Mouse (Mus musculus) naive thymus-derived CD4-positive, alpha-beta T cell, adult 2 months (primary cell): Measurements from ENCODE around the gene Sult2a5.

ENCODE experiments used
- DNase-seq: peaks from one replicate; pipeline ENCODE4 v3.0.0-alpha.2; 2011; ENCODE audit warnings: low read depth

Sult2a5 gene

DNA sequence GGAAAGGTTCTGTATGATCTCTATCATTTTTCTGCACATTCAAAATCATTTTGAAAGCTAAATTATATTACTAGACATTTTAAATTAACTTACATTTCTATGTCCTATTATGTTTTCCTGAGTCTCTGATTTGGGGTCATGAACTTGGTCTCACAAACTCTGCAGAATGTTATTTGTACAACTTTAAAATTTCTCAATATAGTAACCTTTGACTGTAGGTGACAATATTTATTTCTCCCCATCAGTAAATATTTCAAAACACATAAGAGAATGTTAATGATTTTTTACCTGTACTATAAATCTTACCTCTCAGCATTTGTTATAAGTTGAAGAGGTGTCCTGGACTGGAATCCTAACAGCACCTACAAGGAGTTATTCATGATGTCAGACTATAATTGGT is at the start of gene Sult2a5:
Gene Sult2a5 (plus strand): TSS at position 301 of the 400 bp plus-strand sequence.
- DNase-seq: no peak
